Mouse (Mus musculus) intestine, embryonic 15.5 days (tissue): ENCODE data around the gene Gpr89. TPM values are rescaled to one million over a fixed set of nuclear protein-coding genes. Genes with fewer than 3 reads are reported as not detected.

ENCODE experiments used
- polyA plus RNA-seq: library from polyadenylated mRNA; unstranded; fragments of >200 nt; fragmentation: Nextera tagmentation; extraction: Ambion mirVana; gene quantifications from 2 replicates; pipeline ENCODE4 v1.2.1, GENCODE M21; 2015

The Gpr89 gene
- polyA plus RNA-seq, 1 experiment from 2014 or later, result 74.3 TPM

Other genes starting within 250 kb of the Gpr89 start
- 0.48 and 0.49 TPM in 2 replicates for gene Ankrd35, start 235.2 kb downstream of the Gpr89 start, polyA plus RNA-seq
- 37.1 and 37.2 TPM in 2 replicates for gene Pias3, start 209.0 kb downstream of the Gpr89 start, polyA plus RNA-seq
- 5.7 and 5.9 TPM in 2 replicates for gene Nudt17, start 196.8 kb downstream of the Gpr89 start, polyA plus RNA-seq
- 36.5 and 39.3 TPM in 2 replicates for gene Polr3c, start 177.7 kb downstream of the Gpr89 start, polyA plus RNA-seq
- gene Rnf115, start 177.7 kb downstream of the Gpr89 start, polyA plus RNA-seq, result 41.6 and 46.1 TPM in 2 replicates
- gene Pdzk1, start 76.1 kb downstream of the Gpr89 start, polyA plus RNA-seq, result 16.0 and 19.9 TPM in 2 replicates
- gene Cd160, start 76.0 kb downstream of the Gpr89 start, polyA plus RNA-seq, result 1.1 and 1.4 TPM in 2 replicates
- 14.8 and 16.4 TPM in 2 replicates for gene Gja5, start 653 bp downstream of the Gpr89 start, polyA plus RNA-seq
- 0.01 and 0.03 TPM in 2 replicates for gene Gja8, start 20.7 kb upstream of the Gpr89 start, polyA plus RNA-seq